ENCODE assay signal across 19 mouse cellular contexts in genomic region chr4:140645638-140646037, GRCm38 (mm10).
"Had no signal": no experiment of that assay in that cellular context is flagged by ENCODE, and none has a peak within 500 bp of the region (broad histone marks: within the 10 kb centered on the region; RNA-seq: fewer than 3 reads in every experiment).

No protein-coding gene starts in this region.

- H3K27ac ChIP-seq: limb, embryonic 10.5 days; limb, embryonic 13.5 days; liver, embryonic 12.5 days; liver, embryonic 15.5 days; lung, embryonic 15.5 days; neural tube, embryonic 13.5 days had no signal

- H3K27me3 ChIP-seq: limb, embryonic 13.5 days; lung, embryonic 15.5 days; midbrain, embryonic 13.5 days; neural tube, embryonic 13.5 days had no signal

- H3K4me3 ChIP-seq: limb, embryonic 10.5 days; limb, embryonic 13.5 days; liver, embryonic 12.5 days; liver, embryonic 15.5 days; lung, embryonic 15.5 days; midbrain, embryonic 13.5 days; myocyte; neural tube, embryonic 13.5 days had no signal

- H3K9ac ChIP-seq: limb, embryonic 13.5 days; liver, embryonic 12.5 days; liver, embryonic 15.5 days; lung, embryonic 15.5 days; midbrain, embryonic 13.5 days; neural tube, embryonic 13.5 days had no signal

- ATAC-seq: liver, embryonic 12.5 days; midbrain, embryonic 13.5 days; midbrain, embryonic 16.5 days had no signal

- DNase-seq: kidney, postnatal 14 days; kidney, postnatal 4 days; liver; lung, adult 18-20 months; lung, postnatal 14 days; lung, postnatal 4 days; retina, postnatal 1 day; right cerebral cortex, postnatal 25 days; thymus, adult 18-20 months; thymus, postnatal 36 days had no signal

- H3K36me3 ChIP-seq: liver, embryonic 12.5 days; liver, embryonic 15.5 days; lung, embryonic 15.5 days had no signal

- H3K4me2 ChIP-seq: limb, embryonic 13.5 days; liver, embryonic 12.5 days; liver, embryonic 15.5 days; lung, embryonic 15.5 days had no signal

- H3K9me3 ChIP-seq: limb, embryonic 10.5 days; limb, embryonic 13.5 days; liver, embryonic 12.5 days; liver, embryonic 15.5 days; lung, embryonic 15.5 days had no signal
